Mouse (Mus musculus) inflammation-experienced regulatory T-cells (primary cell): ENCODE data around the gene Tinf2. TPM values are rescaled to one million over a fixed set of nuclear protein-coding genes. Genes with fewer than 3 reads are reported as not detected.

Experiments
- polyA plus RNA-seq, 2 experiments: library from polyadenylated mRNA; unstranded; fragments of 100-300 nt; shearing (Covaris generic); gene quantifications; one replicate each; pipeline ENCODE4 v1.2.1; 2017

The Tinf2 gene
- polyA plus RNA-seq: 10 to 100 TPM; 57.8 to 66.2 TPM

DNA sequence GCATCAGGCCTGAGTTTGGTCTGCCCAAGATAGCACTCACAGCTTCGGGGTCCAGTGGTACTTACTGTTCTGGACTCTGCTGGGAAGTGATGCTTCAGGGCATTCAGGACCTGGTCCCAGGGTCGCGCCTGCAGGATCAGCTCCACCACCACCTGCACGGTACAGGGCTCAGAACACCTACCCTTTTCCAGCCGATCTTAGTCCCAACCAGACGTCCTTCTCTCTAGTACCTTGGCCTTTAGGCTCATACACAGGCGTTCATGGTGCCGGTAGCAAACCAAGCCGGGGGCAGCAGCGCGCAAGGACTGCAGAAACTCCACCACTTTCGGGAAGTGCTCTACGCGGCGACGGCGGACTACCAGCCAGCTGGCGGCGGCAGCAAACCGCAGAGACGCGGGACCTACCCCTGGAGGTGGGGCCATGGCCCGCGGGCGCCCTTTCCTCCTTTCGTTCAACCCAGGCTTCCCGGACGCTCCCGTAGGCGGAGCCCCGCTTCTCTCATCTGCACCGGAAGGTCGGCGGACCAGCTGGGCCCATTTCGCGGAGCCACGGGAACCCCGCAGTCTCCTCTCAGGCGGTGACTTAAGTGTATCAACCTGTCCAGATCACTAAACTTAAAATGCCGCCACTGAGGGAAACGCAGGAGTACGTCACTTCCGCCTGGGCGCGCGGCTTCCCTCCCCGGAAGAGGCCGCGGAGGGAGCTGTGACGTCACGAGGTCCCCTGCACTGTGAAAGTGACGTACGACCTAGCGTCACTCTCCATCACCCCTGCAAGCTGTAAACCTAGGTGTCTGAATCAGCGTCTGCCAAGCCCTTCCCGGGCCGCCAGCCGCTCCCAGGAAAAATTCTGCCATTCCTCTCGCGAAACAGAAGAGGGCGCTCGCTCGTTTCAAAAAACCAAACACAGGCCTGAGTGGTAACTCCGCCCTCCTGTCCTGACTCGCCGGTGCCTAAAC, at the start of gene Tinf2:
TSS of gene Tinf2 (minus strand) at position 661 of the 958 bp plus-strand sequence.

DNA sequence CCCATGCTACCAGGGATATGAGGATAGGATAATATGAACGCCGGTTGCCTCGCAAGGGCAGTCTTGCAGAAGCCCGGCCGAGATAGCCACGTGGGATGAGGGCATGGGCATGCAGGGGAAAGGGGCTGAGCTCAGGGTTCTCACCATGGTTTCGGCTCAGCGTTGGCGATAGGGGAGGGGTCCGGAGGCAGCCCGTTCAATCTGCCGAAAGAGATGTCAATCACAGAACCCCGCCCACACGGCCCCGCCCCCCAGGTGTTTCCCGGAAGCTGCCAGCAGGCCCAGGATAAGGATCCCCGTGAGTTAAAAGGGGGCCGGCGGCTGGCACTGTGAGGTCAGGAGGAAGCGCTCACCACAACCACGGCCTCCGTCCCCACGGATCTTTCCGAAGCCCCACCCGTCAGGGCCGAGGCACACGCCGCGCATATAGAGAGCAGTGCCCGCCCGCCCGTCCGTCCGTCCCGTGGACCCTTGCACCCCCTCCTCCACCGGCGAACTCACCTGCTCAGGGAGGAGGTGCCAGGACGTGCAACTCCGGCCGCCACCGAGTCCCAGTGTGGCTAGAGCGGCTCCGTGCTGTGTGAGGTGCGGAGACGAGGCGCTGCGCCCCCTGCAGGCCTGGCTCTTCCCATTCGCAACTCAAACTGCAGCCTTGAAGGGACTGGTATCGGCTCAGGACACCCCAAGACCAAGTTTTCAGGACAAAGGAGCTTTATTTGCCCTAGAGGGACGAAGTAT, 40.2 kb upstream of the Tinf2 start, which contains the start of gene Rabggta:
TSS of gene Rabggta (minus strand) at position 564 of the 738 bp plus-strand sequence.

DNA sequence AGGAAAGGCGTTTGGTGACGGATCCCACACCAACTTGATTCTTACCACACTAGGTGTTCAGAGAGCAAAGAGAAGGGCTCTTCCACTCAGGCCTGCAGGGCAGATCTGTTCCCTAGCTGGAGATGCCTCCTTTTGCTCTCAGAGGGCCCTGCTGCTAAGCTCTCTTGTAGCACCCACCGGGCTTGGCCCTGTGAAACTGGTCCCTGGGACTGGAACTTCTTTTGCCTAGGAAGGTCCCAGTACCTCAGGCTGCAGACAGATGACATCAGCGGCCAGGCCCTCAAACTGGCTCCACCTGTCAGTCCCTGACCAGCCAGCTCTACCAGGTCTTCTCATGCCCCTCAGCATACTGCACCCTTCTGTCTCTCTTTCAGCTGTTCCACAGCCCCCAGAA, 32.1 kb upstream of the Tinf2 start, which contains the start of gene Tgm1:
TSS of gene Tgm1 (minus strand) at position 198 of the 394 bp plus-strand sequence.

GRCm38 (mm10) chr14:55671833-55672740, 9.5 kb downstream of the Tinf2 start, which contains the start of the genes Gmpr2 and Nedd8:
Gmpr2 (plus strand) TSS chr14:55671941.
Nedd8 (minus strand) TSS chr14:55672124.

DNA sequence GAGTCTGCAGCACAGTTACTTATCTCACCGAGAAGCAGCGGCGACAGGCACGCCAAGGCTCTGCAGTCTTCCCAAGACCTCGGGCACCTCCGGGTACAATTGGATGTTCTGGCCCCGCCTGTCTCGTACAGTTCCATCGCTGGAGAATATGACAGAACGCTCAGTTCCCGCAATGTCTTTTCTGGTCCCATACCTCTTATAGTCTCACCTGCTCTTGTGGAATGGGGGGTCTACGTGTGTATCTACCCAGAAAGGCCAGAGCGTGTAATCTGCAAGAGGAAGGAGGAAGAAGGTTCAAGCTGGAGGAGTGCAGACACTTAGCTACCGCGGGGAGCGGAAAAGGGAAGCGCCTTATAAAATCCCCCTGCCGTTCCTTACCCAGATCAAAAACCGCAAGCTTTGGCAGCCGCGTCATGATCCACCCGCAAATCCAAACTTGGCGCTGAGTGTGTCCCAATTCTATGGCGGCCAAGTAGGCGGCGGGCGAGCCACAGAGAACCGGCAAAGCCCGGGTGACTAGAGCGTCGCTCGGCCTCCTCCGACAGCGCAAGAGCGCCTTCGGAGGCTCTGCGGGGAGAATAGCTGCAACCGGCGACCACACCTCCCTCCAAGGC, 21.6 kb downstream of the Tinf2 start, which contains the start of gene Mdp1:
TSS of gene Mdp1 (minus strand) at position 549 of the 614 bp plus-strand sequence.

DNA sequence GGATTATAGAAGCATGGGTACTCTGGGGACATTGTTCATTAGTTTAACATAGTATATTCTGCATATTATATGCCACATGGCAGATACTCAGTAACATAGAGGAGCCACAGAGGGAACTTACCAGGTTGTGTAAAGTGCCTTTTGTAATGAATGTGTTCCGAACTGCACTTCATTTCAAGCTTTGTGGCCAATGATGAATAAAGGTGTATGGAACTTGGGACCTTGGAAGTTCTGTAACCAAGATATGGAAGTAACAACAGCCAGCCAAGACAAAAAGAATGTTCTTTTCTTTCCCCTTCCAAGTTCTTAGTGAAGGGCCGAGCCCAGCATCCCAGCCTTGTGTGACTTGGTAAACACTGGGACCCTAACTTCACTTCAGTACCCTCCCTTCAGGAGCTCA, 31.7 kb downstream of the Tinf2 start, which contains the start of gene Tssk4:
TSS of gene Tssk4 (plus strand) at position 301 of the 400 bp plus-strand sequence.

DNA sequence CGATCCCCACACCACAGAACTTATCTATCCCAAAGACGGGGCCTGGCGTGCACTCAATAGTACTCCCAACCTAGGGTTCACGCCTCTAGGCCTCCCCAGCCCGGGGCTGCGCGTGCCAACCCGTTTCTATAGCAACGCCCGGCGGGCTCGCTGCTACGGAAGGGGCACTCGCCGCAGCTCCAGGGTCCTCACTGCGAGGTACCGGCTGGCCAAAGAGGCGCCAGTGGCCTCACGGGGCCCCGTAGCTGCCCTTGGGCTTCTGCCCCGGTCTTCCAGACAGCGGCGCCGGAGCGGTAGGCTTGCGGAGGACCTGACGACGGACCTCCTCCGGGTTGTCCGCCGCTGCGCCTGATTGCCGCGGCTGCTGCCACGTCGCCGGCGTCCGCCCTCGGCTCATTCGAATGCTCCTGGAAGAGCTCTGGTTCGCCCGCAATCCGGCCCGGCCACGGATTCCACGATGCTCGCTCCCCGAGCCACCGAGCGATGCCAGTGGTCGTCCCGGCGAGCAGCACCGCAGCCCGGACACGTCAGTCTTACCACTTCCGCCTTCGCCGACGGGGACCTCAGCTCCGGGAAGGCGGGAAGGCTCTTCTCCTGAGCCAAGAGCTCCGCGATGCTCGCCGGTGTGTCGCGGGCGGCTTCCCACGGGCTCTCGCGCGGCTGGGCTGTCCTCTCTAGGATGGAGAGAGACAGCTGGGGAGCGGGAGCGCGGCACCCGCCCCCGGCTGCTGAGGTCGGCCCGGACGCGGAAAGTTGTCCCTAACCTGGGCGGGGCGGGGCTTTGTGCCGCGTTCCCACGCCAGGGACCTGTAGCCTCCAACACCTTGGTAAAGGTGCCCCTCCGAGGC, 38.3 kb downstream of the Tinf2 start, which contains the start of gene Tm9sf1:
TSS of gene Tm9sf1 (minus strand) at position 747 of the 848 bp plus-strand sequence.

GRCm38 (mm10) chr14:55637795-55638194, 43.8 kb downstream of the Tinf2 start, which contains the start of gene Gm49378:
Gm49378 (minus strand) TSS chr14:55637895.

DNA sequence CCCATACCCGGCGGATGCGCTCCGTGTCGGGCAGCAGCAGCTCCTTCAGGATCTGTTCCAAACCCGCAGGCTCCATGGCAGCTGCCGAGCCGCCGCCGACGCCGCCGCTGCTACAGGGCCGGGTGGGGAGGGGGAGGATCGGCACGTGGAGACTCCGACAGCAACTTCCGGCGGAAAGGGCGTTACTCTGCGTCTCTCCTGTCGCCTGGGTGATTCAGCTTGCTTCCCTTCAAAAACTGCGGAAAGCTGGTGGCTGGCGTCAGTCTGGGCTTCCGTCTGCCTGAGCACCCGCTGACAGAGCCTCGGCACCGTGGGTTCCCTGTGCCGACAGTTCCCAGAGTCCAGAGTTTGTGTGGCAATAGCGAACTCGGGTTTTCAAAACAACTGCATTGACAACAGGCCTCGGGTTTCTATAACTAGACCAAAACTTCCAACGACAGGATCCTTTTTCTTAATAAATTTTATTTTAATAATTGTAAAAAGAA, 46.1 kb downstream of the Tinf2 start, which contains the start of gene Ipo4:
TSS of gene Ipo4 (minus strand) at position 435 of the 485 bp plus-strand sequence.

Other genes with a start within 250 kb of the Tinf2 start
- gene Dhrs4, start 203.1 kb downstream of the Tinf2 start, polyA plus RNA-seq: 10 to 100 TPM; 35.9 to 39.8 TPM
- 1 to 10 TPM in 1 of 2 experiments, under 1 TPM in 1; 0.57 to 3.5 TPM for gene Carmil3, start 191.2 kb downstream of the Tinf2 start, polyA plus RNA-seq
- 1 to 10 TPM in 1 of 2 experiments, under 1 TPM in 1; 0.18 to 1.1 TPM for gene Cpne6, start 171.4 kb downstream of the Tinf2 start, polyA plus RNA-seq
- 1 to 10 TPM in 1 of 2 experiments, under 1 TPM in 1; 0.36 to 1.6 TPM for gene Nrl, start 156.8 kb downstream of the Tinf2 start, polyA plus RNA-seq
- 10 to 100 TPM; 21.5 to 51.6 TPM for gene Pck2, start 141.6 kb downstream of the Tinf2 start, polyA plus RNA-seq
- 100 to 1,000 TPM; 141 to 145 TPM for gene Dcaf11, start 121.8 kb downstream of the Tinf2 start, polyA plus RNA-seq
- gene A730061H03Rik, start 121.4 kb downstream of the Tinf2 start, polyA plus RNA-seq: 1 to 10 TPM; 4.4 to 6.9 TPM
- gene Fitm1, start 106.2 kb downstream of the Tinf2 start, polyA plus RNA-seq: not detected
- gene Psme1, start 103.7 kb downstream of the Tinf2 start, polyA plus RNA-seq: 1,000 to 10,000 TPM; 1,004 to 1,125 TPM
- 10 to 100 TPM; 32.7 to 34.1 TPM for gene Emc9, start 96.5 kb downstream of the Tinf2 start, polyA plus RNA-seq
- gene Psme2, start 90.7 kb downstream of the Tinf2 start, polyA plus RNA-seq: 100 to 1,000 TPM; 686 to 830 TPM
- 10 to 100 TPM; 61.0 to 75.2 TPM for gene Rnf31, start 90.1 kb downstream of the Tinf2 start, polyA plus RNA-seq
- gene Irf9, start 78.2 kb downstream of the Tinf2 start, polyA plus RNA-seq: 100 to 1,000 TPM; 149 to 175 TPM
- 10 to 100 TPM in 1 of 2 experiments, 1 to 10 TPM in 1; 2.7 to 16.9 TPM for gene Rec8, start 63.8 kb downstream of the Tinf2 start, polyA plus RNA-seq
- 10 to 100 TPM; 50.2 to 65.2 TPM for gene Ipo4, start 45.9 kb downstream of the Tinf2 start, polyA plus RNA-seq
- gene Gm49378, start 43.9 kb downstream of the Tinf2 start, polyA plus RNA-seq: 1 to 10 TPM; 1.4 to 3.0 TPM
- gene Tm9sf1, start 38.0 kb downstream of the Tinf2 start, polyA plus RNA-seq: 10 to 100 TPM; 73.1 to 82.7 TPM
- gene Tssk4, start 31.6 kb downstream of the Tinf2 start, polyA plus RNA-seq: 1 to 10 TPM; 1.4 to 2.1 TPM
- gene Mdp1, start 21.3 kb downstream of the Tinf2 start, polyA plus RNA-seq: 100 to 1,000 TPM in 1 of 2 experiments, 10 to 100 TPM in 1; 97.3 to 101 TPM
- gene Gmpr2, start 9.9 kb downstream of the Tinf2 start, polyA plus RNA-seq: 10 to 100 TPM; 41.6 to 61.3 TPM
- gene Nedd8, start 9.7 kb downstream of the Tinf2 start, polyA plus RNA-seq: 100 to 1,000 TPM; 358 to 380 TPM
- gene Tgm1, start 32.1 kb upstream of the Tinf2 start, polyA plus RNA-seq: under 1 TPM; 0.14 to 0.76 TPM
- gene Rabggta, start 40.4 kb upstream of the Tinf2 start, polyA plus RNA-seq: 10 to 100 TPM; 54.5 to 89.6 TPM
- 10 to 100 TPM; 21.9 to 45.9 TPM for gene Dhrs1, start 63.9 kb upstream of the Tinf2 start, polyA plus RNA-seq
- 10 to 100 TPM; 45.0 to 53.1 TPM for gene Nop9, start 63.9 kb upstream of the Tinf2 start, polyA plus RNA-seq
- not detected for gene Cideb, start 76.6 kb upstream of the Tinf2 start, polyA plus RNA-seq
- 1 to 10 TPM in 1 of 2 experiments, under 1 TPM in 1; 0.35 to 1.1 TPM for gene Ltb4r2, start 79.6 kb upstream of the Tinf2 start, polyA plus RNA-seq
- 10 to 100 TPM in 1 of 2 experiments, 1 to 10 TPM in 1; 1.2 to 10.9 TPM for gene Ltb4r1, start 84.1 kb upstream of the Tinf2 start, polyA plus RNA-seq
- gene Adcy4, start 102.3 kb upstream of the Tinf2 start, polyA plus RNA-seq: under 1 TPM; 0.04 to 0.45 TPM
- 10 to 100 TPM; 62.4 to 75.6 TPM for gene Ripk3, start 107.0 kb upstream of the Tinf2 start, polyA plus RNA-seq
- gene Nfatc4, start 141.3 kb upstream of the Tinf2 start, polyA plus RNA-seq: 1 to 10 TPM in 1 of 2 experiments, not detected in 1; 1.6 TPM
- gene Nynrin, start 172.2 kb upstream of the Tinf2 start, polyA plus RNA-seq: 1 to 10 TPM in 1 of 2 experiments, under 1 TPM in 1; 0.22 to 1.5 TPM
- under 1 TPM; 0.33 to 0.48 TPM for gene Cbln3, start 202.6 kb upstream of the Tinf2 start, polyA plus RNA-seq
- 10 to 100 TPM; 67.6 to 78.9 TPM for gene Khnyn, start 203.1 kb upstream of the Tinf2 start, polyA plus RNA-seq
- gene Sdr39u1, start 218.5 kb upstream of the Tinf2 start, polyA plus RNA-seq: 10 to 100 TPM; 72.3 to 79.5 TPM